Mouse (Mus musculus) neutrophil, adult 5-6 weeks (primary cell): ENCODE measurements around the gene Sema3a. TPM values are rescaled to one million over a fixed set of nuclear protein-coding genes. Genes with fewer than 3 reads are reported as not detected.

Experiments
- ATAC-seq: fragments of 151-379, 151-347 bp; 2 replicates; pipeline ENCODE4 v1.8.0; 2017; ENCODE audit warnings: mild to moderate bottlenecking, moderate TSS enrichment; ENCODE audit not compliant: insufficient number of reproducible peaks, poor library complexity, low FRiP score, severe bottlenecking; ENCODE audit errors: extremely low read depth
- total RNA-seq: library from RNA; stranded (forward); fragments of 200-1000 nt; gene quantifications from 2 replicates; pipeline ENCODE4 v1.2.3, GENCODE M21; 2017

The Sema3a gene
- total RNA-seq, 1 experiment from 2014 or later = not detected

GRCm38 (mm10) chr5:13313977-13314376, 188.8 kb downstream of the Sema3a start:
- no peak for ATAC-seq

- no peak for ATAC-seq
These were observed 193.7 kb downstream of the Sema3a start for GRCm38 (mm10) chr5:13318728-13319429.

GRCm38 (mm10) chr5:13320138-13320537, 194.9 kb downstream of the Sema3a start:
- ATAC-seq = no peak

GRCm38 (mm10) chr5:13327281-13327680, 202.1 kb downstream of the Sema3a start:
- no peak for ATAC-seq

GRCm38 (mm10) chr5:13331412-13331811, 206.2 kb downstream of the Sema3a start:
- ATAC-seq = no peak

- no peak for ATAC-seq
These were observed 212.5 kb downstream of the Sema3a start for GRCm38 (mm10) chr5:13337665-13338064.

- no peak for ATAC-seq
These were observed 221.9 kb downstream of the Sema3a start for GRCm38 (mm10) chr5:13347068-13347467.

GRCm38 (mm10) chr5:13351611-13352010, 226.4 kb downstream of the Sema3a start:
- ATAC-seq = no peak

GRCm38 (mm10) chr5:13352995-13353394, 227.8 kb downstream of the Sema3a start:
- no peak for ATAC-seq

- no peak for ATAC-seq
These were observed 228.3 kb downstream of the Sema3a start for GRCm38 (mm10) chr5:13353539-13353938.

GRCm38 (mm10) chr5:13354913-13355312, 229.7 kb downstream of the Sema3a start:
- no peak for ATAC-seq

GRCm38 (mm10) chr5:13358770-13359169, 233.6 kb downstream of the Sema3a start:
- no peak for ATAC-seq

- no peak for ATAC-seq
These were observed 235.5 kb downstream of the Sema3a start for GRCm38 (mm10) chr5:13360711-13361110.

- ATAC-seq = no peak
These were observed 239.9 kb downstream of the Sema3a start for GRCm38 (mm10) chr5:13365108-13365507.

- no peak for ATAC-seq
These were observed 254.0 kb downstream of the Sema3a start for GRCm38 (mm10) chr5:13379223-13379622.

GRCm38 (mm10) chr5:13384047-13384446, 258.8 kb downstream of the Sema3a start:
- no peak for ATAC-seq

- ATAC-seq = no peak
These were observed 259.5 kb downstream of the Sema3a start for GRCm38 (mm10) chr5:13384714-13385113.

GRCm38 (mm10) chr5:13386603-13387002, 261.4 kb downstream of the Sema3a start:
- ATAC-seq = no peak

- no peak for ATAC-seq
These were observed 262.5 kb downstream of the Sema3a start for GRCm38 (mm10) chr5:13387679-13388078.

GRCm38 (mm10) chr5:13389995-13390394, 264.8 kb downstream of the Sema3a start:
- no peak for ATAC-seq

- ATAC-seq = no peak
These were observed 280.2 kb downstream of the Sema3a start for GRCm38 (mm10) chr5:13405432-13405831.
